Mouse (Mus musculus): ENCODE measurements around the gene Acot7. TPM values are rescaled to one million over a fixed set of nuclear protein-coding genes. Genes with fewer than 3 reads are reported as not detected.

Acot7 gene
- total RNA-seq, 2 experiments from 2014 or later: 61.9 to 66.2 TPM

DNA sequence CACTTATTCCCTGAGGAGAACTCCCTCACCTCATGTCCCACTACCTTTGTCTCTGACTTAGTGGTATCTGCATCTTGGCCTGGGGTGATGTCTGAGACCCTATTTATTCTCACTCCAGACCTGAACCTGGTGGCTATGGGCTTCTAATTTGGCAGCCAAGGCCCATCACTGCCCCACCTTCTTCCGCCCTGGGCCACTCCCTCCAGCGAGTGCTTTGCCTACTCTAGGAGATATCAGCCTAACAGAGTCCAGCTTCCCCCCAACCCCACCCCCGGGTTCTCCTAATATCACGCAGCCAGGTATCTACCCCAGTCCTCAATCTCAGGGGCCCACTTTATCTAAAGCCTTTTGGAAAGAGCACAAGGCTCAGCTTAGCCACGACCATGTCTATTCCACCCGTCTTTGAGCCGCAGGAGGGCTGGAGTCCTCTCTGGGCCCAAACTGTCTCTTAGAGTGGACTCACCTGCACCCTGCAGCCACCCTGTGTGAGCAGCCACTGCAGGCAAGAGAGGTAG, 26.4 kb upstream of the Acot7 start:
- DNase-seq: no peak

- peak; percentile 65 to 70 for DNase-seq
Measured at GRCm38 (mm10) chr4:152151966-152152544, 25.9 kb upstream of the Acot7 start, which contains the start of gene Espn. TSS of gene Espn (minus strand) at chr4:152152371.

DNA sequence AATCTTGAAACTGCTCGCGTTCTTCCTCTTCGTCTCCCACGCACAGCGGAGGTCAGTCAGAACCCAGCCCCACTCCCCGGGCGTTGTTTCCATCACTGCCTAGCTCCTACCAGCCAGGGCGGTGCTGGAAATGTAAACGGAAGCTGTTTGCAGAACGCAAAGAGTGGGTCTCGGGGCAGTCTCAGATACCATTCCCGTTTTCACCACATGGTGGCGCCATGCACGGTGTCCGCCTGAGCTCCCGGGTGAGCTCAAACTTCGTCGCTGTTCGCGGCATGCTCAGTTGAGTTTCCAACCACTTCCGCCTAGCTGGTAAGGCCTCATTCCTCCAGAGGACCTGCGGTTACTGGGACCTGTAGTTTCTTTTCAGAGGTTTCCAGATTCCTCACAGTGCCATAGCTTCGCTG, 24.2 kb upstream of the Acot7 start:
- peak; percentile 88 to 90 for DNase-seq

DNA sequence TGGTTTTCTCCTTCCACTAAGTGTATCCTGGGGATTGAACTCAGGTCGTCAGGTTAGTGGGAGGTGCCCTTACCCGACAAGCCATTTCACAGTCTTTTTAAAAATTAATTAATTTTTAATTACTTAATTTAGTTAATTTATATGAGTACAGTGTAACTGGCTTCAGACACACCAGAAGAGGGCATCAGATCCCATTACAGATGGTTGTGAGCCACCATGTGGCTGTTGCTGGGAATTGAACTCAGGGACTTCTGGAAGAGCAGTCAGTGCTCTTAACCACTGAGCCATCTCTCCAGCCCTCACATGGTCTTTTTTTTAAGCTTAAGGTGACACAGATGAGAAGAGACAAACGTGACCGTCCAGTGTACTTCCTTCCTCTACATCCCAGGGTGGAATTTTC, 22.9 kb upstream of the Acot7 start:
- DNase-seq: no peak

- DNase-seq: peak in 1 of 2 experiments; percentile 71
Measured at GRCm38 (mm10) chr4:152157779-152158584, 20.0 kb upstream of the Acot7 start.

DNA sequence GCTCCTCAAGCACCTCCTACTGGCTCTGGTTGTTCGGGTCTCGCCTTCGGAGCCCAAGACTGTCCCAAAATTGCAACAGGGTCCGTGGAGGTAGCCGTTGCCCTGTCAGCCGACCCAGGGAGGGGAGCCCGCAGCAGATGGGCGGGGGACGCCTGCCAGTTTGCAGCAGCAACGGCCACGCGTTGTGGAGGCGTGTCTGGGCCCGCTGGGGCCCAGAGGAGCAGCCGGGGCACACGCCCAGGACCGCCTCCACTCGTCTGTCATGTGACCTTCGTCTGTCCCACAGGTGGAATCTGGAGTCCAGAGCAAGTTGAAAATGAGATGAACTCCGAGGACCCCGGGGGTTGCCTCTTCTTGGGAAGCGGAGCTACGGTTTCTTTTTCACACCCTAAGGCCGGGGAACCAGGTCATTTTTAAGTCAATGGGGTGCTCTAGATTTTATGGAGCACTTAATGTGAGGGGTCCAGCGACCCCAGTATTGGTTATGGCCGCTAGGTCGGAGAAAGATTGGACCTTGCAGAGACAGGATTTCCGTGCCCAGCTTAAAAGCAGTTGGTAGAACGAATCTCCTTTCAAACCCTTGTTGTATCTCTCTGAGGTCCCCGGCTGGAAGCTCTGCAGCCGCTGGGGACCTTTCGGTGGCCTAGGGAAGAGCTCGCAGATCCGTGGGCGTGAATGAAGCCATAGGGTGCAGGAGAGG, 19.2 kb upstream of the Acot7 start, which contains the start of gene Hes2:
Hes2 (plus strand) TSS at position 283 of the 700 bp plus-strand sequence.
- no peak for DNase-seq

GRCm38 (mm10) chr4:152159285-152159678, 18.7 kb upstream of the Acot7 start:
- no peak for DNase-seq

DNA sequence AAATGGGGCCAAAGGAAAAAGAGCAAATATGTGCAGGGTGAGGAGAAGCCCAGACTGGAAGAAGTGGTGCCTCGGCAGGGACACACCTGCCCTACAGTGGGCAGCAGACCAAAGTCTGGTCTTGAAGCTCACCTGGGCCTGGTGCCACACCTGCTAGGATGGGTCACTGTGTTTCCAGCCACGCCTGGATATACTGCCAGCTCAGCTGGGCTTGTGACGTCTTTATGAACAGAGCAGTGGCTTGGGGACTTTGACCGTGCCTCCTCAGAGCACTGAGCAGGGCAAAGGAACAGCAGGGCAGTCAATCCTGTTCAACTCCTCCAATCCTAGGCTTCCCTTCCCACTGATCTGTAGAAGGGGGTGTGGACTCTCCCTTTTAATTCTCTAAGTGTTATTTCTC, 17.2 kb upstream of the Acot7 start:
- no peak for DNase-seq

GRCm38 (mm10) chr4:152161601-152162000, 16.3 kb upstream of the Acot7 start:
- DNase-seq: no peak

DNA sequence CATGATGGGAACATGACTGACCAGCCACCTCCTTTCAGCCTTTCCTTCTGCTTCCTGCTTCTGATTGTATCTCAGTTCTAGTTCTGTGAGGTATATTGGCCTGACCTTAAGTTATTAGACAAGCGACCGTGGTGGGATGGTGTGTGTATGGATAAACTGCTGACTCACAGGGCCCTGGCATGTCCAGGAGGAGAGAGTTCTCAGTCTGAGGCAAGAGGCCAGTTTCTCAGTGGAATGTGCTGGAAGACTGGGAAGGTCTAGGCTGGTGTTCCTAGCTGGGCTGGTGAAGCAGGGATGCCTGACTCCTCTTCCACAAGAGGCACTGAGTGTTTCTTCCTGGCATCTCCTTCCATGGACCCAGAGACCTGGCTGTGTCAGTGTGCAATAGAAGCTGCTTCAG, 15.2 kb upstream of the Acot7 start:
- DNase-seq: no peak

- DNase-seq: peak; percentile 65 to 92
Measured at GRCm38 (mm10) chr4:152165036-152165931, 12.7 kb upstream of the Acot7 start.

GRCm38 (mm10) chr4:152168052-152168451, 9.9 kb upstream of the Acot7 start:
- DNase-seq: no peak

GRCm38 (mm10) chr4:152169103-152169502, 8.8 kb upstream of the Acot7 start:
- no peak for DNase-seq

GRCm38 (mm10) chr4:152170286-152170685, 7.6 kb upstream of the Acot7 start:
- no peak for DNase-seq

GRCm38 (mm10) chr4:152171543-152171942, 6.4 kb upstream of the Acot7 start:
- DNase-seq: no peak

- DNase-seq: peak; percentile 80 to 93
Measured at GRCm38 (mm10) chr4:152173041-152173440, 4.9 kb upstream of the Acot7 start.

DNA sequence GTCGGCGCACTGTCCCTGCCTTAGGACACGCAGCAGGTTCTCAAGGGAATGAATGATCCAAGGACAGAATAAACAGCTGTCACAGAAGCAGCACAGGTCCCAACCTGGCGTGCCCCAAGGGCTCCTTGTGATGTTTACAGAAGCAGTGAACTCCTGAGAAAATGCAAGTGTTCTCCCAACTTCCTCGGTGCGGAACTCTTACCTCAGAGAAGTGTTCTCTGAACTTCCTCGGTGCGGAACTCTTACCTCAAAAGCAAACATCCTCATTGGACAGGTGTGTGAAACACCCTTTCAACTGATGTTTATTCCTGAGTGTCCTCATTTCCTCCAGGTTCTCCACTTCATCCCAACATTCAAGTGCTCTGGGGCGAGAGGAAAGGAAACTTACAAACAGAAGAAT, 4.0 kb upstream of the Acot7 start:
- no peak for DNase-seq

DNA sequence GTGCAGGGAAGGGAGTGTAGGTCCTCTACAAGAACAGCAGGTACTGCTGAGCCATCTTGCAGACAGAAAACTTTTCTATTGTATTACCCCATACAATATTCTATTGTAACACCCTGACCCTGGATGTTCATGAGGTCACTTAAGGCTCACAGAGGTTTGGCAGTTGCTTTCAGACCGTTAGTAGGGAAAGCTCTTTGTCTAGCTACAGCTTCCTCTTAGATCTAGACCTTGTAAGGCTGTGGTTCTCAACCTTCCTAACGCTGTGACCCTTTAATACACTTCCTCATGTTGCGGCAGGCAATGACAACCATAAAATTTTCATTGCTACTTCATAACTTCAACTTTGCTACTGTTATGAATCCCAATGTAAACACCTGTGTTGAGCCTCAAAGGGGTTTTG, 1.3 kb upstream of the Acot7 start:
- DNase-seq: no peak

DNA sequence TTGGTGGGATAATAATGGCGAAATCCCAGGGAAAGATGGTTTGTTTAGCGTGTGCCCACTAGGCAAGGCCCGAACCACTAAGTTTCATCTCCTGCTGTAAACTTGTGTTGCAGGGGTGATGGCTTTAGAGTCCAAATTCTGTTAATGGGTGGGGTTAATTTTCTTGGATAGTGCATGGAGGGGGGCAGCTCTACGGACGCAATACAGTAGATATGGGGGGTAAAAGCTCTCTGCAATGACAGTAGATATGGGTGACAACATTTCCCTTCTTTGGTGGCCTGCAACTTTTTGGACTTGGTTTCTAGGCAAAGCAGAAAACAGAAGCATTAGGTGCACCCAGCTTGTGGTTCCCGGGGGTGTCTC, 779 bp upstream of the Acot7 start:
- DNase-seq: no peak

GRCm38 (mm10) chr4:152178344-152178864, 470 bp downstream of the Acot7 start:
- peak; percentile 52 to 62 for DNase-seq

DNA sequence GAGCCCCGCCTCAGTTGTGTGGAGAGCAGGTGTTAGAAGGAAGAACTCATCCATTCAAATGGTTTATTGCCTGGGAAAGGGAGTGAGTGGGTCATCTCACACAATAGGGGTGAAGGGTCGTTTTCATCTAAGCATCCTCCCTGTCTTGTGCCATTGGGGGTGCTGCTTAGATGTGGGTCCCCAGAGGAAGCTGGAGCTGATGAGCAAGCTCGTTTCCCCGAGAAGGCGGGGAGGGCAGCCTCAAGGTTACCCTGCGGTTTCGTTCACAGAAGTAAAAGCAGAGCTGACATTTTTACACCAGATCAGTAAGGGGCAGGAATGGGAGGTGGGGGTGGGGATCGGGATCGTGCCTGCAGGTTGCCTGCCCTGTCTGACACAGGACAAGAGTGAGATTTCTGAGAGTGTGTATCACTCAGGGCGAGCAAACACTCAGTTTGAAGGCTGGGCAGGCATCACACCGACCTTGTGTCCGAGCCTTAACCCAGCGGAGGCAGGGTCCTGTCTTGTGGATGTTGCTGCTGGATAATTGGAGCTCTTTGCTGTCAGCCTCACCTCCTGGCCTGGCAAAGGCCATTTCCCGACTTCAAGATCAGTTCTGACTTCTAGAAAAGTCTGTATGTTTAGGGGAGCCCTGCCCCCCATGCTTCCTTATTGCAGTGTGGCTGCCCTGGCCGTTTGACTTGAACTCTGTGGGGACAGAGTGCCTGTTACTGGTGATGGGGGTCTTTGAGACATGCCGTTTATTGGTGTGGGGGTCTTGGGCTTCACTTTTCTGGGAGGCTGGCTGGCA, 1.2 kb downstream of the Acot7 start:
- no peak for DNase-seq

Data from heart, adult 18-20 months (tissue).